9 mouse cellular contexts compared by ENCODE assay signal in the genomic region with DNA sequence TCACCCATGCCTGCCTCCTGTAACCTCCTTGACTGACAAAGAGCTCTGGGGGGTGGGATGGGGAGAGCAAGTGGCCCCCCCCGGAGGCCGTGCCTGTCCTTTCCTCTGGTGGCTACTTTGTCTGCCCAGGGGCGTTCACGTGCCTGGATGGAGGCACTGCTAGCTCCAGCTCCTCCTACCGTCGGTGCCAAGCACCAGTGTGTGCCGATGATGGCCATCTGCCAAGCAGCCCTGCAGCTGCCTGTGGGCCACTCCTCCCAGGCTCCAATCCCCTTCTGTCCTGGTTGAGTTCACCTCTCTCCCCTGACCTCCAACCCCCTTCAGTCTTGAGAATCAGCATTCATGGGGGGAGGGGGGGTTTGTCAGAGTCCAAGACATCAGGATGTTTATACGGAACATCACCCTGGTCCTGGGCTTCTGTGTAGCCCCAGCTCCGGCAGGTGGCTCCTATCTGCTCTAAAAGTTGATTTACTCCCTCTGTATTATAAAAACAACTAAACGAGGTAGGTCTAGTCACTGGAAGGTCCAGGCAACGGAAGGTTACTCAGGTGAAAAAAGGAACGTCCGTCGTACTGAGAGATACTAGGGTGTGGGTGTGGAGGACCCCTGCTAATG. TPM values are rescaled to one million over a fixed set of nuclear protein-coding genes. Genes with fewer than 3 reads are reported as not detected.
DNase-seq lines count a peak whose midpoint lies in the region; ATAC-seq and TF ChIP-seq lines count a peak whose summit lies in the region.
"Had no signal": no experiment of that assay in that cellular context is flagged by ENCODE, and none has a peak within 500 bp of the region (broad histone marks: within the 10 kb centered on the region; RNA-seq: fewer than 3 reads in every experiment).

No protein-coding gene starts in this region.

- WGBS in heart, embryonic 12.5 days, result 59% methylated on average over 14 of the region's 14 CpGs
- WGBS in heart, embryonic 16.5 days, result 42% methylated on average over 14 of the region's 14 CpGs
- 33% methylated on average over 14 of the region's 14 CpGs for WGBS in stomach, postnatal 0 days
- WGBS in liver, embryonic 11.5 days, result 54% methylated on average over 14 of the region's 14 CpGs

- H3K9ac ChIP-seq in heart, embryonic 12.5 days, result no peak overlapping the region
- H3K9ac ChIP-seq in heart, embryonic 16.5 days (ENCODE audit: low read length), result no peak overlapping the region
- no peak overlapping the region for H3K9ac ChIP-seq in stomach, postnatal 0 days (ENCODE audit: low read length)
- no peak overlapping the region for H3K9ac ChIP-seq in liver, embryonic 11.5 days (ENCODE audit: low read depth, low read length)

- no peaks in the 10 kb centered on the region for H3K9me3 ChIP-seq in heart, embryonic 12.5 days (replicated peaks)
- no peaks in the 10 kb centered on the region for H3K9me3 ChIP-seq in heart, embryonic 16.5 days (replicated peaks; ENCODE audit: control insufficient read depth, low read length)
- H3K9me3 ChIP-seq in stomach, postnatal 0 days (ENCODE audit: control insufficient read depth, low read length), result no peaks in the 10 kb centered on the region
- no peaks in the 10 kb centered on the region for H3K9me3 ChIP-seq in liver, embryonic 11.5 days (ENCODE audit: control insufficient read depth, low read length)

- H3K4me2 ChIP-seq in heart, embryonic 12.5 days, result no peak overlapping the region
- no peak overlapping the region for H3K4me2 ChIP-seq in heart, embryonic 16.5 days (ENCODE audit: low read depth, low read length)
- no peak overlapping the region for H3K4me2 ChIP-seq in stomach, postnatal 0 days (replicated peaks; ENCODE audit: low read depth)
- H3K4me2 ChIP-seq in liver, embryonic 11.5 days, result no peak overlapping the region

- peak; percentile 54 for TF ChIP-seq CTCF in stomach, postnatal 0 days (IDR thresholded peaks at IDR 0.05; ENCODE audit: low read depth)

- no peak overlapping the region for H3K27ac ChIP-seq in heart, embryonic 12.5 days (ENCODE audit: poor library complexity, severe bottlenecking)
- no peak overlapping the region for H3K27ac ChIP-seq in heart, embryonic 16.5 days (ENCODE audit: low read length)
- H3K27ac ChIP-seq in stomach, postnatal 0 days (replicated peaks), result peak overlapping the region; percentile 35; the same call in 1 of the 2 replicates
- H3K27ac ChIP-seq in liver, embryonic 11.5 days (ENCODE audit: low read depth, low read length), result no peak overlapping the region

- no peaks in the 10 kb centered on the region for H3K27me3 ChIP-seq in heart, embryonic 12.5 days (replicated peaks)
- no peaks in the 10 kb centered on the region for H3K27me3 ChIP-seq in heart, embryonic 16.5 days (ENCODE audit: control insufficient read depth, insufficient read depth, low read length)
- H3K27me3 ChIP-seq in stomach, postnatal 0 days (ENCODE audit: control insufficient read depth, insufficient read depth, low read length), result no peaks in the 10 kb centered on the region
- H3K27me3 ChIP-seq in liver, embryonic 11.5 days (replicated peaks; ENCODE audit: control insufficient read depth, insufficient read depth, low read length), result no peaks in the 10 kb centered on the region
- H3K27me3 ChIP-seq: Patski had no signal

- ATAC-seq in heart, embryonic 12.5 days (ENCODE audit: insufficient number of reproducible peaks, low FRiP score), result no peak
- peak; percentile 74 for ATAC-seq in heart, embryonic 16.5 days (replicated peaks; ENCODE audit: extremely low read depth, insufficient read depth, low FRiP score)
- ATAC-seq in stomach, postnatal 0 days (ENCODE audit: low FRiP score, low TSS enrichment), result peak; percentile 82
- ATAC-seq in liver, embryonic 11.5 days (replicated peaks; ENCODE audit: low FRiP score), result no peak
- ATAC-seq: Patski had no signal

- no peak overlapping the region for H3K4me3 ChIP-seq in heart, embryonic 12.5 days
- H3K4me3 ChIP-seq in heart, embryonic 16.5 days (ENCODE audit: low read length), result no peak overlapping the region
- no peak overlapping the region for H3K4me3 ChIP-seq in stomach, postnatal 0 days (ENCODE audit: low read depth, low read length)
- H3K4me3 ChIP-seq in liver, embryonic 11.5 days (ENCODE audit: low read depth, low read length), result no peak overlapping the region

- DNase-seq in heart, adult 18-20 months, result peak; percentile 51 to 72
- DNase-seq in cerebellum, postnatal 4 days (ENCODE audit: low spot score in 2 of 2), result peak; percentile 40 to 76
- peak; percentile 79 for DNase-seq in kidney, postnatal 14 days
- peak; percentile 42 for DNase-seq in lung, postnatal 14 days
- peak; percentile 87 for DNase-seq in stomach, postnatal 0 days (ENCODE audit: low spot score)
- DNase-seq in liver, embryonic 11.5 days (ENCODE audit: low spot score), result no peak

- H3K4me1 ChIP-seq in heart, embryonic 12.5 days (replicated peaks), result peaks cover 9% of the 10 kb centered on the region
- H3K4me1 ChIP-seq in heart, embryonic 16.5 days (ENCODE audit: control insufficient read depth, insufficient read depth, low read length), result peaks cover 7% of the 10 kb centered on the region; the same call in 1 of the 2 replicates
- no peaks in the 10 kb centered on the region for H3K4me1 ChIP-seq in stomach, postnatal 0 days (replicated peaks; ENCODE audit: control insufficient read depth, insufficient read depth)
- no peaks in the 10 kb centered on the region; the same call in 1 of the 2 replicates for H3K4me1 ChIP-seq in liver, embryonic 11.5 days (replicated peaks; ENCODE audit: control insufficient read depth, insufficient read depth, low read length)

- H3K36me3 ChIP-seq in heart, embryonic 12.5 days, result no peaks in the 10 kb centered on the region
- no peaks in the 10 kb centered on the region for H3K36me3 ChIP-seq in heart, embryonic 16.5 days (ENCODE audit: control insufficient read depth, insufficient read depth)
- H3K36me3 ChIP-seq in stomach, postnatal 0 days (ENCODE audit: control insufficient read depth, insufficient read depth, low read length), result no peaks in the 10 kb centered on the region
- H3K36me3 ChIP-seq in liver, embryonic 11.5 days (ENCODE audit: control insufficient read depth, insufficient read depth, low read length), result no peaks in the 10 kb centered on the region

- no peak for TF ChIP-seq EP300 in stomach, postnatal 0 days (optimal IDR thresholded peaks at IDR 0.05)

RNA-seq across cellular contexts. Expression of a gene that starts 57.3 kb away (rescaled TPM):
- 10 to 100 TPM; 17.0 to 18.8 TPM for total RNA-seq in heart, adult 18-20 months (2021)
- polyA plus RNA-seq in heart, embryonic 12.5 days (2016; fragmentation: Nextera tagmentation; extraction: Ambion mirVana), result 28.9 and 29.6 TPM in 2 replicates
- polyA plus RNA-seq in heart, embryonic 16.5 days (2015; fragmentation: Nextera tagmentation; extraction: Ambion mirVana), result 26.9 and 28.9 TPM in 2 replicates
- 28.7 and 29.4 TPM in 2 replicates for polyA plus RNA-seq in stomach, postnatal 0 days (2015; fragmentation: Nextera tagmentation; extraction: Ambion mirVana)
- polyA plus RNA-seq in liver, embryonic 11.5 days (2014; fragmentation: Nextera tagmentation; extraction: Ambion mirVana), result 31.5 and 31.9 TPM in 2 replicates

Comparison
In these comparisons a context has a peak if more than half of its experiments do, and no peak if none do; other contexts are left out.
1. ATAC-seq: peak in heart, embryonic 16.5 days (single experiment) and stomach, postnatal 0 days (single experiment); none in heart, embryonic 12.5 days (single experiment) and liver, embryonic 11.5 days (single experiment).